Mouse (Mus musculus) ES-Bruce4 (cell line): Measurements from ENCODE around the gene Adprhl2. TPM values are rescaled to one million over a fixed set of nuclear protein-coding genes. Genes with fewer than 3 reads are reported as not detected.
A peak's percentile ranks its signal among the peaks of the same experiment; 100 is the strongest.

Experiments used
- H3K27ac ChIP-seq: 2 replicates; pipeline ENCODE4 v1.5.1; 2012; ENCODE audit warnings: low read length, inconsistent platforms; ENCODE audit not compliant: insufficient read depth
- H3K27me3 ChIP-seq: 2 replicates; pipeline ENCODE4 v1.6.1; 2012; ENCODE audit warnings: mild to moderate bottlenecking, low read length, inconsistent platforms; ENCODE audit not compliant: control insufficient read depth, poor library complexity, insufficient read depth, severe bottlenecking
- H3K36me3 ChIP-seq: 2 replicates; pipeline ENCODE4 v1.6.1; 2012; ENCODE audit warnings: inconsistent platforms, mild to moderate bottlenecking, low read length, moderate library complexity; ENCODE audit not compliant: control insufficient read depth, poor library complexity, insufficient read depth, severe bottlenecking
- H3K4me1 ChIP-seq: one replicate; pipeline ENCODE4 v1.8.1; 2011; ENCODE audit warnings: low read length; ENCODE audit not compliant: control insufficient read depth, insufficient read depth
- H3K4me3 ChIP-seq: 2 replicates; pipeline ENCODE4 v1.5.1; 2011; ENCODE audit warnings: low read depth, mild to moderate bottlenecking, low read length
- H3K9ac ChIP-seq: 2 replicates; pipeline ENCODE4 v1.6.1; 2012; ENCODE audit warnings: low read depth, mild to moderate bottlenecking, inconsistent platforms; ENCODE audit not compliant: poor library complexity, severe bottlenecking
- H3K9me3 ChIP-seq: replicated peaks from 2 replicates; pipeline ENCODE4 v1.6.1; 2012; ENCODE audit warnings: mild to moderate bottlenecking, low read length, inconsistent platforms; ENCODE audit not compliant: control insufficient read depth, poor library complexity, insufficient read depth, severe bottlenecking
- CTCF ChIP-seq: IDR thresholded peaks from one replicate; pipeline ENCODE4 v1.8.1; 2011; ENCODE audit warnings: low read depth, low read length
- EP300 ChIP-seq: IDR thresholded peaks from 2 replicates; pipeline ENCODE4 v1.6.1; 2011; ENCODE audit warnings: low read depth, low read length; ENCODE audit not compliant: insufficient read depth
- POLR2A ChIP-seq: IDR thresholded peaks from one replicate; pipeline ENCODE4 v1.8.1; 2011; ENCODE audit warnings: low read length; ENCODE audit not compliant: insufficient read depth
- polyA plus RNA-seq: library from polyadenylated mRNA; stranded (reverse); fragments of >200 nt; gene quantifications from 2 replicates; pipeline ENCODE4 v1.2.4, GENCODE M21; 2011; ENCODE audit warnings: low read depth; ENCODE audit not compliant: missing spikeins, insufficient read depth, insufficient read length

Gene Adprhl2
- polyA plus RNA-seq, 1 experiment, result 31.4 TPM

DNA sequence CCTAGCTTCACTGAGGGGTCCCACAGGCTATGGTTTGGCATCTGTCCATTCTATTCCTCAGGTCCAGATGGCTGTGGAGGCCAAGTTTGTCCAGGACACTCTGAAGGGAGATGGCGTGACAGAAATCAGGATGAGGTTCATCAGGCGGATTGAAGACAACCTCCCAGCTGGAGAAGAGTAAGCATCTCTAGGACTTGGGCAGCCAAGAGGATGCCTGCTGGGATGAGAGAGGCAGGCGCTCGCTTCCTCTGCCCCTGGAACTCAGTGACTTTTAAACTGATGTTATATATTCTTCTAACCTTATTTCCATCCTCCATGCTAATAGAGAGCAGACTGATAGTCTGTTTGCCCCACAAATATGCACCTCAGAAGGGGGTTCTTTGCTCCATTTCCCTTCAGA, 46.4 kb downstream of the Adprhl2 start:
- no peak for TF ChIP-seq POLR2A
- TF ChIP-seq EP300, result no peak
- no peak for TF ChIP-seq CTCF
- Histone ChIP-seq H3K27ac (no peak overlapping the region), H3K4me3 (no peak overlapping the region), H3K9me3 (no peaks in the 10 kb centered on the region), H3K27me3 (no peaks in the 10 kb centered on the region), H3K9ac (no peak overlapping the region), H3K4me1 (no peaks in the 10 kb centered on the region), H3K36me3 (no peaks in the 10 kb centered on the region)

DNA sequence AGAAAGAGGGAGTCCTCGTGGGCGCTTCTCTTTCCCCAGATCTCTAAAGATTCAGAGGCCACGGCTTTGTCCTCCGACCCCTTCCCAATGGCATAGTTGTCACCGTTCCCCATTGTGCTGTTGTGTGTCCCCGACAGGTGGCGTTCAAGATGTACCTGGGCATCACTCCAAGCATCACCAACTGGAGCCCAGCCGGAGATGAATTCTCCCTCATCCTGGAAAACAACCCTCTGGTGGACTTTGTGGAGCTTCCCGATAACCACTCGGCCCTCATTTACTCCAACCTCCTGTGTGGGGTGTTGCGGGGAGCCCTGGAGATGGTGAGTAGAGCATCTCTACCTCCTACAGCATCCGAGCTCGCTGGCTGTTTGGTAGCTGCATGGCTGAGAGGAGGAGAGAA, 47.8 kb downstream of the Adprhl2 start:
- H3K27ac ChIP-seq, result no peak overlapping the region
- H3K4me1 ChIP-seq, result no peaks in the 10 kb centered on the region
- no peaks in the 10 kb centered on the region for H3K27me3 ChIP-seq
- no peak overlapping the region for H3K9ac ChIP-seq
- TF ChIP-seq CTCF, result peak; percentile 23
- TF ChIP-seq POLR2A, result no peak
- H3K36me3 ChIP-seq, result no peaks in the 10 kb centered on the region
- H3K4me3 ChIP-seq, result no peak overlapping the region
- H3K9me3 ChIP-seq, result no peaks in the 10 kb centered on the region

DNA sequence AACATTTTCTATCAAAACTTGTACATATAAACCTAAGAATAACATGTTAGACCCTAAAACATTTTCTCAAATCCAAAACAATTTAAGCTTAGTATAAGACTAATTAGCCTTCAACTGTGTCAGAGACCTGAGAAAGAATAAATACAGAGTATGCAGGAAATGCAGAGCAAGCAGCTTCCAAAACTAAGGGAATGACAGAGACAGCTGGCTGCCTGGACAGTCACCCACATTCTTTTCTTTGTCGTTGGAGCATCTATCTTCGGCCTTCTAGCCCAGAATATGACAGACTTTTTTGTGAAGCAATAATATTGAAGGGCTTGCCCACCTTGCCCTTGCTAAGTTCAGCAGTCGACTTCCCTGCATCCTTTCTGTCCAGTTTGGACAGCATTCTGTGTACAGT, 52.2 kb downstream of the Adprhl2 start:
- no peaks in the 10 kb centered on the region for H3K4me1 ChIP-seq
- no peak for TF ChIP-seq CTCF
- no peak for TF ChIP-seq EP300
- TF ChIP-seq POLR2A, result no peak
- no peaks in the 10 kb centered on the region for H3K9me3 ChIP-seq
- no peaks in the 10 kb centered on the region for H3K36me3 ChIP-seq
- no peak overlapping the region for H3K4me3 ChIP-seq
- H3K27me3 ChIP-seq, result no peaks in the 10 kb centered on the region
- no peak overlapping the region for H3K27ac ChIP-seq
- H3K9ac ChIP-seq, result no peak overlapping the region

Other genes starting within 250 kb of the Adprhl2 start
- 25.4 and 28.8 TPM in 2 replicates for gene Lsm10, start 225.1 kb downstream of the Adprhl2 start, polyA plus RNA-seq
- 36.4 and 37.5 TPM in 2 replicates for gene Stk40, start 217.7 kb downstream of the Adprhl2 start, polyA plus RNA-seq
- 13.6 and 15.9 TPM in 2 replicates for gene Eva1b, start 174.0 kb downstream of the Adprhl2 start, polyA plus RNA-seq
- gene Sh3d21, start 158.2 kb downstream of the Adprhl2 start, polyA plus RNA-seq, result 5.5 and 6.0 TPM in 2 replicates
- gene Thrap3, start 118.9 kb downstream of the Adprhl2 start, polyA plus RNA-seq, result 456 and 495 TPM in 2 replicates
- gene Map7d1, start 65.4 kb downstream of the Adprhl2 start, polyA plus RNA-seq, result 29.0 and 31.9 TPM in 2 replicates
- gene Trappc3, start 59.4 kb downstream of the Adprhl2 start, polyA plus RNA-seq, result 62.8 TPM in 2 replicates
- 1.0 and 1.2 TPM in 2 replicates for gene Col8a2, start 34.9 kb downstream of the Adprhl2 start, polyA plus RNA-seq
- 4.8 and 5.9 TPM in 2 replicates for gene Tekt2, start 4.0 kb upstream of the Adprhl2 start, polyA plus RNA-seq
- gene Ago3, start 107.9 kb upstream of the Adprhl2 start, polyA plus RNA-seq, result 15.2 and 20.7 TPM in 2 replicates
- gene Ago1, start 146.9 kb upstream of the Adprhl2 start, polyA plus RNA-seq, result 44.6 and 44.8 TPM in 2 replicates
- gene Ago4, start 211.8 kb upstream of the Adprhl2 start, polyA plus RNA-seq, result 1.1 and 3.1 TPM in 2 replicates
- gene Clspn, start 235.2 kb upstream of the Adprhl2 start, polyA plus RNA-seq, result 39.8 and 41.8 TPM in 2 replicates